Mouse (Mus musculus): ENCODE results near the gene Rnase11. TPM values are rescaled to one million over a fixed set of nuclear protein-coding genes. Genes with fewer than 3 reads are reported as not detected.

The Rnase11 gene
- total RNA-seq, 1 experiment: not detected

DNA sequence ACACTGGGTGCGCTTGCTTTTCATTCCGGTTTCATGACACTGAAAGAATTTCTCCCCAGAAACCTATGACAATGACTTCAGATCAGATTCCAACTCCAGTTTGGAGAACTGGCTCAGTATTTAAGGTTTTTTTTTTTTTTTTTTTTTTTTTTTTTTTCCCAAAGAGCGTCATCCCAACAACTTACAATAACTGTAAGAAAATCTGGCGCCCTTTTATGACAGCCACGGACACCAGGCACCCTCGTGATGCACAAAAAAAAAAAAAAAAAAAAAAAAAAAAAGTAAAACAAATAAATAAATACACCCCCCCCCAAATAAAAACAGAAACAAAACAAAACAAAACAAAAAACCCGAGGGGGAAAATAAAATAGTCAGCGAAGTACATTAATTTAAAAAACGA is 37.8 kb upstream of the Rnase11 start:
- Histone ChIP-seq H3K36me3 (ENCODE audit: control insufficient read depth, insufficient read depth, low read length, poor library complexity, severe bottlenecking) (no peaks in the 10 kb centered on the region), H3K9ac (ENCODE audit: insufficient read depth, low read depth, low read length, poor library complexity, severe bottlenecking) (no peak overlapping the region; the same call in 1 of the 2 replicates), H3K4me1 (ENCODE audit: control insufficient read depth in 2 of 2, insufficient read depth in 2 of 2, low read length in 2 of 2, poor library complexity in 1 of 2) (peaks cover 0 to 2% of the 10 kb centered on the region in 2 experiments; a peak in 2 of 4 replicates), H3K9me3 (ENCODE audit: control insufficient read depth, insufficient read depth, low read depth, low read length) (no peaks in the 10 kb centered on the region), H3K4me3 (ENCODE audit: insufficient read depth in 1 of 2, low read depth in 1 of 2, low read length in 2 of 2, poor library complexity in 1 of 2, severe bottlenecking in 1 of 2) (peak overlapping the region; percentile 70 to 92), H3K27ac (ENCODE audit: insufficient read depth, low read depth, low read length, poor library complexity, severe bottlenecking) (no peak overlapping the region)
- in situ Hi-C loops (cut with MboI; ENCODE audit: low sequenced_read_pairs in 2 of 2, unreplicated experiment in 2 of 2): loop anchor here in 1 of 2 experiments (25.0 kb wide), 1 partner anchor 675 kb away; the partner anchor contains the start of gene Ang4
- TF ChIP-seq ZC3H11A (IDR thresholded peaks at IDR 0.05; ENCODE audit: borderline replicate concordance, low read depth, low read length) (no peak), HCFC1 (IDR thresholded peaks at IDR 0.05; ENCODE audit: borderline replicate concordance, insufficient read depth, low read length) (no peak), CHD2 (IDR thresholded peaks at IDR 0.05; ENCODE audit: low read depth, low read length) (no peak), MAFK (IDR thresholded peaks at IDR 0.05; ENCODE audit: insufficient read depth, low read depth, low read length) (no peak), ZNF384 (IDR thresholded peaks at IDR 0.05; ENCODE audit: low read depth, low read length) (peak; percentile 94; the same call in 1 of the 2 replicates)
- DNase-seq (ENCODE audit: low read depth, low spot score): no peak

DNA sequence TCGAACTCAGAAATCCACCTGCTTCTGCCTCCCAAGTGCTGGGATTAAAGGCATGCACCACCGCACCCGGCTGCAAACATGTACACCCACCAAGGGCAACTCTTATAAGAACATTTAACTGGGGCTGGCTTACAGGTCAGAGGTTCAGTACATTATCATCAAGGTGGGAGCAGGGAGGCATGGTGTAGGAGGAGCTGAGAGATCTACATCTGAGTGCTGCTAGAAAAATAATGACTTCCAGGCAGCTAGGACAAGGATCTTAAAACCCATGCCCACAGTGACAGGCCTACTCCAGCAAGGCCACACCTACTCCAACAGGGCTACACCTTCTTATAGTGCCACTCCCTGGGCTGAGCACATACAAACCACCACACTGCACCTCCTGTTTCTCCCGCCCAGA is 35.9 kb upstream of the Rnase11 start:
- in situ Hi-C loops (cut with MboI; ENCODE audit: low sequenced_read_pairs in 2 of 2, unreplicated experiment in 2 of 2): loop anchor here in 1 of 2 experiments (25.0 kb wide), 1 partner anchor 676 kb away; the partner anchor contains the start of gene Ang4
- DNase-seq (ENCODE audit: low read depth, low spot score): no peak

DNA sequence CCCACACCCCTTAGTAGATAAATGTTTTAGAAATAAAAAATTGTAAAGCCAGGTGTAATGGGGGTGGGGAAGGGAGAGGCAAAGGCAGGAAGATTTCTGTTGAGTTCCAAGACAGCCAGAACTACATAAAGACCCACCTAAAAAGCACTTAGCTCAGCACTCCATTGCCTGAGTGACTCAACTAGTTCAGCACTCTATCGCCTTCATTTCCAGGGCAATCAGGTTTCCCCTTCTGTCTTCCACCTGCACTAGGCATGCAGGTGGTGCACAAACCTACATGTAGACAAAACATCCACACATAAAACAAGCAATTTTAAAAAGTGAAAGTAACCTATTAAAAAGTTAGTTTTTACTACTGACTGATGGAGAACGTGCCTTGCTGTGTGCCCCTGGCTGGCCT is 35.1 kb upstream of the Rnase11 start:
- DNase-seq (ENCODE audit: low read depth, low spot score): no peak
- TF ChIP-seq ZNF384 (IDR thresholded peaks at IDR 0.05; ENCODE audit: low read depth, low read length) (no peak), CHD2 (IDR thresholded peaks at IDR 0.05; ENCODE audit: low read depth, low read length) (no peak), MAFK (IDR thresholded peaks at IDR 0.05; ENCODE audit: insufficient read depth, low read depth, low read length) (no peak), HCFC1 (IDR thresholded peaks at IDR 0.05; ENCODE audit: borderline replicate concordance, insufficient read depth, low read length) (no peak), ZC3H11A (IDR thresholded peaks at IDR 0.05; ENCODE audit: borderline replicate concordance, low read depth, low read length) (no peak)
- Histone ChIP-seq H3K4me1 (ENCODE audit: control insufficient read depth in 2 of 2, insufficient read depth in 2 of 2, low read length in 2 of 2, poor library complexity in 1 of 2) (peaks cover 0 to 3% of the 10 kb centered on the region in 2 experiments; a peak in 2 of 4 replicates), H3K9me3 (ENCODE audit: control insufficient read depth, insufficient read depth, low read depth, low read length) (no peaks in the 10 kb centered on the region), H3K4me3 (ENCODE audit: insufficient read depth in 1 of 2, low read depth in 1 of 2, low read length in 2 of 2, poor library complexity in 1 of 2, severe bottlenecking in 1 of 2) (no peak overlapping the region), H3K9ac (ENCODE audit: insufficient read depth, low read depth, low read length, poor library complexity, severe bottlenecking) (no peak overlapping the region), H3K36me3 (ENCODE audit: control insufficient read depth, insufficient read depth, low read length, poor library complexity, severe bottlenecking) (no peaks in the 10 kb centered on the region), H3K27ac (ENCODE audit: insufficient read depth, low read depth, low read length, poor library complexity, severe bottlenecking) (no peak overlapping the region)
- in situ Hi-C loops (cut with MboI; ENCODE audit: low sequenced_read_pairs in 2 of 2, unreplicated experiment in 2 of 2): loop anchor here in 1 of 2 experiments (25.0 kb wide), 1 partner anchor 677 kb away; the partner anchor contains the start of gene Ang4

More for the DNA sequence above, 35.9 kb upstream of the Rnase11 start:
- H3K4me3 ChIP-seq (ENCODE audit: insufficient read depth in 1 of 2, low read depth in 1 of 2, low read length in 2 of 2, poor library complexity in 1 of 2, severe bottlenecking in 1 of 2): no peak overlapping the region
- no peak overlapping the region for H3K9ac ChIP-seq (ENCODE audit: insufficient read depth, low read depth, low read length, poor library complexity, severe bottlenecking)
- peaks cover 0 to 2% of the 10 kb centered on the region in 2 experiments; a peak in 2 of 4 replicates for H3K4me1 ChIP-seq (ENCODE audit: control insufficient read depth in 2 of 2, insufficient read depth in 2 of 2, low read length in 2 of 2, poor library complexity in 1 of 2)
- no peak overlapping the region for H3K27ac ChIP-seq (ENCODE audit: insufficient read depth, low read depth, low read length, poor library complexity, severe bottlenecking)
- H3K9me3 ChIP-seq (ENCODE audit: control insufficient read depth, insufficient read depth, low read depth, low read length): no peaks in the 10 kb centered on the region
- TF ChIP-seq MAFK (IDR thresholded peaks at IDR 0.05; ENCODE audit: insufficient read depth, low read depth, low read length) (no peak), CHD2 (IDR thresholded peaks at IDR 0.05; ENCODE audit: low read depth, low read length) (no peak), ZNF384 (IDR thresholded peaks at IDR 0.05; ENCODE audit: low read depth, low read length) (no peak), ZC3H11A (IDR thresholded peaks at IDR 0.05; ENCODE audit: borderline replicate concordance, low read depth, low read length) (no peak), HCFC1 (IDR thresholded peaks at IDR 0.05; ENCODE audit: borderline replicate concordance, insufficient read depth, low read length) (no peak)
- no peaks in the 10 kb centered on the region for H3K36me3 ChIP-seq (ENCODE audit: control insufficient read depth, insufficient read depth, low read length, poor library complexity, severe bottlenecking)

DNA sequence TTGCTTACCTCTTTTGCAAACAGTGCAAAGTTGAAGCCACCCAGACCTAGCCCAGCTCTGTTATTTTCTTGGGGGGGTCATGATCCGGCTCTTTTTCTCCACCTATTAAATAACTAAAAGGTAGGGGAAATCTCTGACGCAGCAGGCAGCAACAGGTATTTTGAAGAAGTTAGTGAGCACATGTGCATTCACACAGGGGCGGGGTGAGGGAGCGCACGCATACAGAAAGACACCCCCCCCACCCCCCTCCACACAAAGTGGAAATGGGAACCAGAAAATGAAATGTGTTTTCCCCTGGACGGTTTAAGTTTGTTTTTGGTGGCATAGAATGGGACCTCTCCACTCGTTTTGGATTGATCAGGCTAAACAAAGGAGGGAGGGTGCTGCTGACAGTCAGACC is 33.8 kb upstream of the Rnase11 start:
- no peak overlapping the region for H3K27ac ChIP-seq (ENCODE audit: insufficient read depth, low read depth, low read length, poor library complexity, severe bottlenecking)
- in situ Hi-C loops (cut with MboI; ENCODE audit: low sequenced_read_pairs in 2 of 2, unreplicated experiment in 2 of 2): loop anchor here in 1 of 2 experiments (25.0 kb wide), 1 partner anchor 678 kb away; the partner anchor contains the start of gene Ang4
- peak overlapping the region; percentile 11 to 81; a peak in 3 of 4 replicates for H3K4me3 ChIP-seq (ENCODE audit: insufficient read depth in 1 of 2, low read depth in 1 of 2, low read length in 2 of 2, poor library complexity in 1 of 2, severe bottlenecking in 1 of 2)
- no peaks in the 10 kb centered on the region for H3K9me3 ChIP-seq (ENCODE audit: control insufficient read depth, insufficient read depth, low read depth, low read length)
- no peak for DNase-seq (ENCODE audit: low read depth, low spot score)
- H3K4me1 ChIP-seq (ENCODE audit: control insufficient read depth in 2 of 2, insufficient read depth in 2 of 2, low read length in 2 of 2, poor library complexity in 1 of 2): peaks cover 0 to 5% of the 10 kb centered on the region in 2 experiments; a peak in 2 of 4 replicates
- no peak for TF ChIP-seq HCFC1 (IDR thresholded peaks at IDR 0.05; ENCODE audit: borderline replicate concordance, insufficient read depth, low read length)
- no peak for TF ChIP-seq CHD2 (IDR thresholded peaks at IDR 0.05; ENCODE audit: low read depth, low read length)
- no peak for TF ChIP-seq MAFK (IDR thresholded peaks at IDR 0.05; ENCODE audit: insufficient read depth, low read depth, low read length)
- no peak for TF ChIP-seq ZNF384 (IDR thresholded peaks at IDR 0.05; ENCODE audit: low read depth, low read length)
- TF ChIP-seq ZC3H11A (IDR thresholded peaks at IDR 0.05; ENCODE audit: borderline replicate concordance, low read depth, low read length): no peak
- H3K9ac ChIP-seq (ENCODE audit: insufficient read depth, low read depth, low read length, poor library complexity, severe bottlenecking): no peak overlapping the region
- no peaks in the 10 kb centered on the region for H3K36me3 ChIP-seq (ENCODE audit: control insufficient read depth, insufficient read depth, low read length, poor library complexity, severe bottlenecking)
